Mouse (Mus musculus): ENCODE data around the gene Palb2. TPM values are rescaled to one million over a fixed set of nuclear protein-coding genes. Genes with fewer than 3 reads are reported as not detected.

Gene Palb2
- 13.2 and 14.1 TPM in 2 replicates for polyA plus RNA-seq (2016; fragmentation: Nextera tagmentation; extraction: Ambion mirVana)

GRCm38 (mm10) chr7:122132497-122133337, at the start of gene Palb2, which contains the start of gene Dctn5:
Palb2 (minus strand) TSS chr7:122132985.
Dctn5 (plus strand) TSS chr7:122133041.
- WGBS = 0% methylated on average over 54 of the region's 54 CpGs

GRCm38 (mm10) chr7:122180720-122181119, 47.9 kb upstream of the Palb2 start:
- Histone ChIP-seq H3K36me3 (no peaks in the 10 kb centered on the region), H3K27ac (ENCODE audit: poor library complexity, severe bottlenecking) (no peak overlapping the region), H3K4me3 (no peak overlapping the region), H3K9ac (no peak overlapping the region), H3K27me3 (replicated peaks) (peaks cover 10% of the 10 kb centered on the region), H3K4me1 (replicated peaks) (0 out of 2 replicates have a peak, but pooled peaks cover 2% of the 10 kb centered on the region), H3K9me3 (replicated peaks) (no peaks in the 10 kb centered on the region), H3K4me2 (no peak overlapping the region)
- no peak for ATAC-seq (ENCODE audit: insufficient number of reproducible peaks, low FRiP score)
- 80% methylated on average over 7 of the region's 7 CpGs for WGBS

More at GRCm38 (mm10) chr7:122132497-122133337, at the start of gene Palb2, which contains the start of gene Dctn5:
- Histone ChIP-seq H3K4me3 (peak within 1 kb of the TSS; percentile 92), H3K27ac (ENCODE audit: poor library complexity, severe bottlenecking) (peak within 1 kb of the TSS; percentile 74), H3K4me2 (peak within 1 kb of the TSS; percentile 74), H3K9ac (peak within 1 kb of the TSS; percentile 90), H3K4me1 (replicated peaks) (peaks cover 6% of the 10 kb centered on the region), H3K9me3 (replicated peaks) (no peaks in the 10 kb centered on the region), H3K27me3 (replicated peaks) (no peaks in the 10 kb centered on the region), H3K36me3 (peaks cover 46% of the 10 kb centered on the region)
- peak; percentile 97 for ATAC-seq (ENCODE audit: insufficient number of reproducible peaks, low FRiP score)

GRCm38 (mm10) chr7:122171613-122172012, 38.8 kb upstream of the Palb2 start:
- H3K27me3 ChIP-seq (replicated peaks) = no peaks in the 10 kb centered on the region
- no peak overlapping the region for H3K4me2 ChIP-seq
- 77% methylated on average over 10 of the region's 10 CpGs for WGBS
- no peak for ATAC-seq (ENCODE audit: insufficient number of reproducible peaks, low FRiP score)
- no peaks in the 10 kb centered on the region for H3K4me1 ChIP-seq (replicated peaks)
- H3K4me3 ChIP-seq = no peak overlapping the region
- no peaks in the 10 kb centered on the region for H3K9me3 ChIP-seq (replicated peaks)
- H3K9ac ChIP-seq = no peak overlapping the region
- H3K27ac ChIP-seq (ENCODE audit: poor library complexity, severe bottlenecking) = no peak overlapping the region
- peaks cover 40% of the 10 kb centered on the region for H3K36me3 ChIP-seq

GRCm38 (mm10) chr7:122170705-122171104, 37.9 kb upstream of the Palb2 start:
- peaks cover 49% of the 10 kb centered on the region for H3K36me3 ChIP-seq
- no peak overlapping the region for H3K4me3 ChIP-seq
- H3K4me1 ChIP-seq (replicated peaks) = no peaks in the 10 kb centered on the region
- no peak overlapping the region for H3K9ac ChIP-seq
- H3K27me3 ChIP-seq (replicated peaks) = no peaks in the 10 kb centered on the region
- no peak for ATAC-seq (ENCODE audit: insufficient number of reproducible peaks, low FRiP score)
- no peak overlapping the region for H3K4me2 ChIP-seq
- 83% methylated on average over 6 of the region's 6 CpGs for WGBS
- no peaks in the 10 kb centered on the region for H3K9me3 ChIP-seq (replicated peaks)
- no peak overlapping the region for H3K27ac ChIP-seq (ENCODE audit: poor library complexity, severe bottlenecking)

- Histone ChIP-seq H3K4me1 (replicated peaks) (no peaks in the 10 kb centered on the region), H3K36me3 (peaks cover 84% of the 10 kb centered on the region), H3K27me3 (replicated peaks) (no peaks in the 10 kb centered on the region), H3K4me3 (no peak overlapping the region), H3K9me3 (replicated peaks) (no peaks in the 10 kb centered on the region), H3K4me2 (no peak overlapping the region), H3K27ac (ENCODE audit: poor library complexity, severe bottlenecking) (no peak overlapping the region), H3K9ac (no peak overlapping the region)
- no peak for ATAC-seq (ENCODE audit: insufficient number of reproducible peaks, low FRiP score)
- 93% methylated on average over 7 of the region's 7 CpGs for WGBS
Measured at GRCm38 (mm10) chr7:122167203-122167602, 34.4 kb upstream of the Palb2 start.

- Histone ChIP-seq H3K9ac (no peak overlapping the region), H3K27me3 (replicated peaks) (no peaks in the 10 kb centered on the region), H3K27ac (ENCODE audit: poor library complexity, severe bottlenecking) (no peak overlapping the region), H3K4me1 (replicated peaks) (peaks cover 24% of the 10 kb centered on the region), H3K4me3 (no peak overlapping the region), H3K9me3 (replicated peaks) (no peaks in the 10 kb centered on the region), H3K4me2 (no peak overlapping the region), H3K36me3 (peaks cover 74% of the 10 kb centered on the region)
- 91% methylated on average over 7 of the region's 8 CpGs for WGBS
- ATAC-seq (ENCODE audit: insufficient number of reproducible peaks, low FRiP score) = no peak
Measured at GRCm38 (mm10) chr7:122163766-122164165, 31.0 kb upstream of the Palb2 start.

- peak overlapping the region; percentile 80 for H3K4me3 ChIP-seq
- no peaks in the 10 kb centered on the region for H3K27me3 ChIP-seq (replicated peaks)
- H3K27ac ChIP-seq (ENCODE audit: poor library complexity, severe bottlenecking) = peak overlapping the region; percentile 61; the same call in 1 of the 2 replicates
- no peaks in the 10 kb centered on the region for H3K9me3 ChIP-seq (replicated peaks)
- ATAC-seq (ENCODE audit: insufficient number of reproducible peaks, low FRiP score) = no peak
- peak overlapping the region; percentile 77 for H3K9ac ChIP-seq
- peaks cover 35% of the 10 kb centered on the region for H3K4me1 ChIP-seq (replicated peaks)
- WGBS = under 1% methylated on average over 12 of the region's 12 CpGs
- peak overlapping the region; percentile 93 for H3K4me2 ChIP-seq
- H3K36me3 ChIP-seq = peaks cover 40% of the 10 kb centered on the region
Measured at GRCm38 (mm10) chr7:122160037-122160436, 27.3 kb upstream of the Palb2 start.

- Histone ChIP-seq H3K4me1 (replicated peaks) (peaks cover 35% of the 10 kb centered on the region), H3K27ac (ENCODE audit: poor library complexity, severe bottlenecking) (peak within 1 kb of the TSS; percentile 65), H3K9me3 (replicated peaks) (no peaks in the 10 kb centered on the region), H3K9ac (peak within 1 kb of the TSS; percentile 81), H3K27me3 (replicated peaks) (no peaks in the 10 kb centered on the region), H3K4me3 (peak within 1 kb of the TSS; percentile 80), H3K36me3 (peaks cover 32% of the 10 kb centered on the region), H3K4me2 (peak within 1 kb of the TSS; percentile 93)
- peak; percentile 92 for ATAC-seq (ENCODE audit: insufficient number of reproducible peaks, low FRiP score)
- WGBS = under 1% methylated on average over 63 of the region's 63 CpGs
Measured at GRCm38 (mm10) chr7:122158915-122159902, 26.4 kb upstream of the Palb2 start, which contains the start of gene Plk1. Plk1 (plus strand) TSS chr7:122159439.

- WGBS = 5% methylated on average over 13 of the region's 13 CpGs
- H3K4me1 ChIP-seq (replicated peaks) = peaks cover 35% of the 10 kb centered on the region
- H3K9ac ChIP-seq = peak overlapping the region; percentile 81
- H3K27me3 ChIP-seq (replicated peaks) = no peaks in the 10 kb centered on the region
- peak overlapping the region; percentile 93 for H3K4me2 ChIP-seq
- no peak for ATAC-seq (ENCODE audit: insufficient number of reproducible peaks, low FRiP score)
- peak overlapping the region; percentile 65 for H3K27ac ChIP-seq (ENCODE audit: poor library complexity, severe bottlenecking)
- H3K36me3 ChIP-seq = peaks cover 24% of the 10 kb centered on the region
- H3K4me3 ChIP-seq = peak overlapping the region; percentile 80
- no peaks in the 10 kb centered on the region for H3K9me3 ChIP-seq (replicated peaks)
Measured at GRCm38 (mm10) chr7:122158488-122158887, 25.7 kb upstream of the Palb2 start.

GRCm38 (mm10) chr7:122152473-122152872, 19.7 kb upstream of the Palb2 start:
- Histone ChIP-seq H3K4me2 (no peak overlapping the region), H3K4me3 (no peak overlapping the region), H3K9ac (no peak overlapping the region), H3K36me3 (peaks cover 27% of the 10 kb centered on the region), H3K4me1 (replicated peaks) (peaks cover 3% of the 10 kb centered on the region), H3K27me3 (replicated peaks) (no peaks in the 10 kb centered on the region), H3K9me3 (replicated peaks) (no peaks in the 10 kb centered on the region), H3K27ac (ENCODE audit: poor library complexity, severe bottlenecking) (no peak overlapping the region)
- WGBS = 80% methylated on average over 4 of the region's 4 CpGs
- no peak for ATAC-seq (ENCODE audit: insufficient number of reproducible peaks, low FRiP score)

- H3K9ac ChIP-seq = no peak overlapping the region
- no peak overlapping the region for H3K27ac ChIP-seq (ENCODE audit: poor library complexity, severe bottlenecking)
- H3K4me1 ChIP-seq (replicated peaks) = no peaks in the 10 kb centered on the region
- H3K9me3 ChIP-seq (replicated peaks) = no peaks in the 10 kb centered on the region
- no peak overlapping the region for H3K4me2 ChIP-seq
- no peaks in the 10 kb centered on the region for H3K27me3 ChIP-seq (replicated peaks)
- no peak for ATAC-seq (ENCODE audit: insufficient number of reproducible peaks, low FRiP score)
- peaks cover 94% of the 10 kb centered on the region for H3K36me3 ChIP-seq
- H3K4me3 ChIP-seq = no peak overlapping the region
Measured at GRCm38 (mm10) chr7:122140991-122141390, 8.2 kb upstream of the Palb2 start.

All from heart, embryonic 12.5 days (tissue).